In the genomic region with DNA sequence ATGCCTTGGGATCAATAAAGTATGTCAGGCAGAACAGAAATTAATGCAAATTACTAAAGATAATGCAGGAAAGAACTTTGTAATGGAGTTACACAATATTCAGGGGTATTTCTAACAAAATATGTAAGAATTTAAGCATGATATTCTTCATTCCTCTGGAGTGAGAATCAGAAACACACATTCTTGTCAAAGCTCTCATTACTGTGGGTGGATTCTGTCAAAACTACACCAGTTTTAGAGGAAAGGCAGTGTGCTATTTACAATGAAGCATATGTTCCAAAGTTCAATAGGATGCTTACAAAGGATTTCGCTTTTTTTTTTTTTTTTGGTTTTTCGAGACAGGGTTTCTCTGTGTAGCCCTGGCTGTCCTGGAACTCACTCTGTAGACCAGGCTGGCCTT, we compare ENCODE assay signal across 17 mouse cellular contexts.
"Had no signal": no experiment of that assay in that cellular context is flagged by ENCODE, and none has a peak within 500 bp of the region (broad histone marks: within the 10 kb centered on the region; RNA-seq: fewer than 3 reads in every experiment).

No protein-coding gene starts in this region.

- ATAC-seq: hindbrain, embryonic 16.5 days; inflammation-experienced regulatory T-cells, adult 6 months; intestine, embryonic 15.5 days; intestine, postnatal 0 days had no signal

- DNase-seq: gastrocnemius, adult 2 months; gastrocnemius, postnatal 10 days; gastrocnemius, postnatal 25 days; heart, adult 18-20 months; heart, postnatal 10 days; heart, postnatal 4 days; kidney, adult 18-20 months; kidney, adult 8-10 months; kidney, postnatal 10 days; kidney, postnatal 25 days; kidney, postnatal 4 days; liver; liver, embryonic 13.5 days had no signal
